Mouse (Mus musculus) intestine, postnatal 0 days (tissue): Measurements from ENCODE around the gene Nfya. TPM values are rescaled to one million over a fixed set of nuclear protein-coding genes. Genes with fewer than 3 reads are reported as not detected.
A peak's percentile ranks its signal among the peaks of the same experiment; 100 is the strongest.

Experiments used
- ATAC-seq: fragments of 200-750 bp; cut with Nextera tagmentation; 2 replicates; pipeline ENCODE4 v1.8.0; 2017; ENCODE audit warnings: mild to moderate bottlenecking, moderate TSS enrichment, moderate library complexity
- H3K27ac ChIP-seq: fragments of 300-500 bp; sonication (generic); 2 replicates; pipeline ENCODE4 v1.5.1; 2014; ENCODE audit warnings: mild to moderate bottlenecking, low read depth, low read length, moderate library complexity
- H3K27me3 ChIP-seq: fragments of 300-500 bp; sonication (generic); replicated peaks from 2 replicates; pipeline ENCODE4 v1.6.1; 2014; ENCODE audit warnings: low read length, mixed read lengths; ENCODE audit not compliant: control insufficient read depth, insufficient read depth
- H3K36me3 ChIP-seq: fragments of 300-500 bp; sonication (generic); 2 replicates; pipeline ENCODE4 v1.6.1; 2014; ENCODE audit warnings: mild to moderate bottlenecking, moderate library complexity; ENCODE audit not compliant: control insufficient read depth, insufficient read depth
- H3K4me1 ChIP-seq: fragments of 300-500 bp; sonication (generic); replicated peaks from 2 replicates; pipeline ENCODE4 v1.6.1; 2014; ENCODE audit warnings: antibody characterized with exemption, low read length, mixed read lengths; ENCODE audit not compliant: control insufficient read depth, insufficient read depth
- H3K4me2 ChIP-seq: fragments of 300-500 bp; sonication (generic); replicated peaks from 2 replicates; pipeline ENCODE4 v1.6.1; 2014; ENCODE audit warnings: low read depth, mild to moderate bottlenecking, moderate library complexity
- H3K4me3 ChIP-seq: fragments of 300-500 bp; sonication (generic); 2 replicates; pipeline ENCODE4 v1.5.1; 2014; ENCODE audit warnings: low read depth, low read length
- H3K9ac ChIP-seq: fragments of 300-500 bp; sonication (generic); 2 replicates; pipeline ENCODE4 v1.6.1; 2014; ENCODE audit warnings: mild to moderate bottlenecking, low read depth, low read length
- H3K9me3 ChIP-seq: fragments of 300-500 bp; sonication (generic); 2 replicates; pipeline ENCODE4 v1.6.1; 2016; ENCODE audit warnings: mixed run types; ENCODE audit not compliant: control insufficient read depth
- CTCF ChIP-seq: sonication (generic); IDR thresholded peaks from 2 replicates; pipeline ENCODE4 v1.5.1; 2016; ENCODE audit warnings: low read depth, mild to moderate bottlenecking, control low read depth, antibody characterized with exemption, moderate library complexity
- WGBS: fragments of 180-500 bp; shearing (Covaris S2); extraction: QIAGEN DNeasy Blood & Tissue Kit; methylation state at CpG from one replicate; pipeline ENCODE4 v1.1.7; 2014; 5-methylcytosine and 5-hydroxymethylcytosine counted together
- polyA plus RNA-seq: library from polyadenylated mRNA; unstranded; fragments of >200 nt; fragmentation: Nextera tagmentation; extraction: Ambion mirVana; gene quantifications from 2 replicates; pipeline ENCODE4 v1.2.1, GENCODE M21; 2015

Nfya gene
- polyA plus RNA-seq, 1 experiment from 2014 or later, result 3.8 TPM

GRCm38 (mm10) chr17:48416425-48417195 is 6.9 kb upstream of the Nfya start:
- peak; percentile 74 for TF ChIP-seq CTCF
- Histone ChIP-seq H3K9ac (no peak overlapping the region), H3K27ac (no peak overlapping the region), H3K4me1 (peaks cover 2% of the 10 kb centered on the region; the same call in 1 of the 2 replicates), H3K27me3 (no peaks in the 10 kb centered on the region), H3K4me2 (no peak overlapping the region), H3K9me3 (no peaks in the 10 kb centered on the region), H3K4me3 (no peak overlapping the region), H3K36me3 (peaks cover 46% of the 10 kb centered on the region)
- WGBS, result 77% methylated on average over 14 of the region's 14 CpGs
- peak; percentile 55 for ATAC-seq

GRCm38 (mm10) chr17:48416011-48416410 is 6.3 kb upstream of the Nfya start:
- WGBS, result 68% methylated on average over 7 of the region's 7 CpGs
- Histone ChIP-seq H3K27ac (no peak overlapping the region), H3K9me3 (no peaks in the 10 kb centered on the region), H3K9ac (no peak overlapping the region), H3K36me3 (peaks cover 46% of the 10 kb centered on the region), H3K4me3 (no peak overlapping the region), H3K4me2 (no peak overlapping the region), H3K4me1 (peaks cover 5% of the 10 kb centered on the region; the same call in 1 of the 2 replicates), H3K27me3 (no peaks in the 10 kb centered on the region)
- ATAC-seq, result no peak
- TF ChIP-seq CTCF, result no peak

DNA sequence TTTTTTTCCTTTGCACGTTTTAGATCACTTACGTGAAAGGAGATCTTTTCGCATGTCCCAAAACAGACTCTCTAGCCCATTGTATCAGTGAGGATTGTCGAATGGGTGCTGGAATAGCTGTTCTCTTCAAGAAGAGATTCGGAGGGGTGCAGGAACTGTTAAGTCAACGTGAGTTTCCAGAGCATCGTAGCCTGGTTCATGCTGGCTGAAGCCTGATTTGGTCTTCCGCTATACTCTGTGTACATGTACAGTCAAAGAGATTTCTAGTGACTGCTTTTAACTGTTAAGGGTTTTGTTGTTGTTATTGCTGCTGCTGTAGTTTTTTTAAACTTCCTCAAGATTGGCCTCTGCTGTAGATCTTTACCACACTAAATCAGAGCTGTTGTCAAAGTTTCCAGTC is 1.5 kb upstream of the Nfya start:
- Histone ChIP-seq H3K9me3 (no peaks in the 10 kb centered on the region), H3K4me1 (peaks cover 15% of the 10 kb centered on the region; the same call in 1 of the 2 replicates), H3K4me2 (peak overlapping the region; percentile 70), H3K36me3 (peaks cover 39% of the 10 kb centered on the region), H3K27me3 (no peaks in the 10 kb centered on the region), H3K9ac (no peak overlapping the region), H3K27ac (peak overlapping the region; percentile 100; the same call in 1 of the 2 replicates), H3K4me3 (peak overlapping the region; percentile 87)
- no peak for ATAC-seq
- TF ChIP-seq CTCF, result no peak
- WGBS, result 28% methylated on average over 8 of the region's 8 CpGs

DNA sequence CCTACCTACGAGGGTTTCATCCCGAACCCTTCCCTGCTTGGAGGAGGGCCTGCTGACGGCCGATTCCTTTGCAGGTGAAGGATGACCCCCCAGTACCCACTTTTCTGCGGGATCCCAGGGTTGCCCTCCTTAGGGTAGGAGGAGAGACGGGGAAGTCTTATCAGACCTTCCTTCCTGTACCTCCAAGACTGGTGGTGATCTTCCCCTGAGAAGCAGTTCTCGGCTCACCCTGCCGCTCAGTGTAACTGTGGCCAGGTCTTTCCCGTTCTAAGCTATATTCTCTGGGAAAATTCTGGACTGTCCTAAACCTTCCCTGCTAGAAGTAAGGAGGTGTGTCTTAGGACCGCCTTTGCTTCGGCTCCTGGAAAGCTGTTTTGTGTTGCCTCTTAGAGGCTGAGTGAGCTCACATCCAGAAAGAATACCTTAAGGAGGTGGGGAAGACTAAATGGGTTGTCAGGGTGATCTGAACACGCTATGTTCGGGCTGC is 636 bp upstream of the Nfya start:
- H3K27ac ChIP-seq, result peak overlapping the region; percentile 100
- H3K4me2 ChIP-seq, result peak overlapping the region; percentile 70
- TF ChIP-seq CTCF, result no peak
- no peaks in the 10 kb centered on the region for H3K9me3 ChIP-seq
- H3K27me3 ChIP-seq, result no peaks in the 10 kb centered on the region
- H3K4me3 ChIP-seq, result peak overlapping the region; percentile 87
- ATAC-seq, result peak; percentile 3; the same call in 1 of the 2 replicates
- H3K9ac ChIP-seq, result peak overlapping the region; percentile 59
- peaks cover 15% of the 10 kb centered on the region; the same call in 1 of the 2 replicates for H3K4me1 ChIP-seq
- H3K36me3 ChIP-seq, result peaks cover 30% of the 10 kb centered on the region
- 0% methylated on average over 13 of the region's 13 CpGs for WGBS

DNA sequence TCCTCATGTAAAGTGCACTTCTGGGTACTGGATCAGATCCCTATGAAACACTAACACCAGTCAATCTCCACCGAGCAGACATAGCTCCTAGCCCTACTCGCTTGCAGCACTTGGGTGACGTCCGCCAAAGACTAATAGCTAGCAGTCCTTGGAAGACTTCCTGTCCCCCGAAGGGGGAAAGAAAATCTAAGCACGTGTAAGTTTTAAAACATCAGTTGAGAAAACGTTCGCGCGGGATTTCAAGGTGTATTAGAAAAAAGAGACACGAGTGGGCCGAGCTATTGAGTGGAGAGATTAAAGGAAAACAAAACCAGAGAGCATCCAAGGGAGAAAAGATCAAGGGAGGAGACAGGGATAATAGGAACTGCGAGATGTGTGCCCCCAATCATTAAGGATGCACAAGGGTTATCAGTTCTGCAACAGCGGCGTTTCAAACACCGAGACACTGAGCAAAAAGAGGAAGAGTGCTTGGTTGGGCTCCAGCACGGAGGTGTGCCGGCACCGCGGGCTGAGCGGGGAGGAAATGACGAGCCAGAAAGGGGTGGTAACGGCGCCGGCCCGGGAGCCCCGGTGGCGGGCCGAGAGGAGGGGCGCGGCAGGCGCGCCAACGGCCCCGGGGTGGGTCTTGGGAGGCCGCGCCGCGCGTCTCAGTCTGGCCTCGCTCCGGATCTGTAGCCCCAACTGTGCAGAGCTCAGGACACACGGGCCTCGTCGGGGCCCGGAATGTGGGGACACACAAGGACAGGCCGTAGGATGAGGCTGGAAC is 997 bp downstream of the Nfya start:
- TF ChIP-seq CTCF, result no peak
- no peaks in the 10 kb centered on the region for H3K9me3 ChIP-seq
- H3K4me1 ChIP-seq, result peaks cover 15% of the 10 kb centered on the region; the same call in 1 of the 2 replicates
- H3K9ac ChIP-seq, result peak overlapping the region; percentile 92
- peak overlapping the region; percentile 86 for H3K4me2 ChIP-seq
- H3K27me3 ChIP-seq, result no peaks in the 10 kb centered on the region
- H3K27ac ChIP-seq, result peak overlapping the region; percentile 100
- H3K36me3 ChIP-seq, result peaks cover 15% of the 10 kb centered on the region
- peak overlapping the region; percentile 87 for H3K4me3 ChIP-seq
- peak; percentile 32 for ATAC-seq
- under 1% methylated on average over 36 of the region's 47 CpGs for WGBS
